Mouse (Mus musculus): ENCODE data around the gene Tada2a.

DNA sequence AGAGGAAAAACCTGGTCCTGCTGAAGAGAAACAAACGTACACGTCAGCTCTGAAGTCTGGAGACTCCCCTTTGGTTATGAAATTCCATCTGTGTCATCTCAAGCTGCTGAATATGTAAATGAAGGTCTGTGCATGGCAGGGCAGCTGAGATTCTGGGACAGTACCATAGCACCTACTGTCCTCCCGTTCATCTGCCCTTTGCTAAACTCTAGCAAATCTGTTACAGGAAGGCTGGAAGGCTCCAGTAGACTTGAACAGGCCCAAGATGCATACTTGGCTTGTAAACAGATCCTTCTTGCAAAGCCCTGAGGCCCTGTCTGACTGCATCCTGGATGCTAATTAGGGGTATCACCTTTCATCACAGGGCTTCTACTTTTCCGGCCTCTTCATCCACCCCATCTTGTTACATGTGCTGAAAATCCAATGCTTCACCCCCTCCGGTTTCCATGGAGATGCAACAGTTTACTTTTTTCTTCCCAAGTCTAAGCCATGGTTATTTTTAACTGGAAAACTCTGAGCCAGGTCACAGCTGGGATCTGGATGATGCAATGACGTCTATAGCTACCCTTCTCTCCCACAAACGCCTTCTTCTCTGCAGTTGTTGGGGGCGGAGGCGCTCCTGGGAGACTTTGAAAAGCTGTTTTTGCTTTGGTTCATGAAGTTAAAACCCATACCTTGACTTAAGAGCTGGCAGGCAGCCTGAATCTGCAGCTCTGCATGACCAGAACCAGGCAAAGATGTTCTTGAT is 56.3 kb downstream of the Tada2a start:
- TF ChIP-seq CTCF (IDR thresholded peaks at IDR 0.05; ENCODE audit: extremely low read depth, insufficient read depth, low read length) (no peak), POLR2A (IDR thresholded peaks at IDR 0.05; ENCODE audit: extremely low read depth, insufficient read depth, low read length) (no peak)
